ENCODE assay signal across 12 mouse cellular contexts in the genomic region with DNA sequence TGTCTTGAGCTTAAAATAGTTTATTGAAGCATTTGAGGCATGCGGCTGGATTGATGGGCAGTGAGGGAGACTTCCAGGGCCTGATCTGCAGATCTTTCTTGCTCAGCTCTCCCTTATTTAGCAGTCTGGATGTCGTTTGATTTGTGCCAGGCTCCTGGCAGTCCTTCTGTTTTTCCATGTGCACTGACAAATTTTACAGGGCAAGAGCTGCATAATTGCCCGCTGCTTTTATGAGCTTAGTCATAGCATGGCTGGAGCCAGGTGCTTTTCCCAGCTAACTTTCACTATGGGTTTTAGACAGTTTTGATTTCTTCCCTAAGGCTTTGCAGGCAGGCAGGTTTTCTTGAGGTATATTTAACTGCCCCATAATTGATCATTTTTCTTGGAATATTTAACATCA.
DNase-seq lines count a peak whose midpoint lies in the region; ATAC-seq and TF ChIP-seq lines count a peak whose summit lies in the region.
"Had no signal": no experiment of that assay in that cellular context is flagged by ENCODE, and none has a peak within 500 bp of the region (broad histone marks: within the 10 kb centered on the region; RNA-seq: fewer than 3 reads in every experiment).

No protein-coding gene starts in this region.

- no peaks in the 10 kb centered on the region for H3K9me3 ChIP-seq in forebrain, postnatal 0 days (ENCODE audit: low read length)
- no peaks in the 10 kb centered on the region for H3K9me3 ChIP-seq in forebrain, embryonic 10.5 days
- H3K9me3 ChIP-seq: lung, embryonic 15.5 days had no signal

- no peaks in the 10 kb centered on the region for H3K4me1 ChIP-seq in forebrain, postnatal 0 days (ENCODE audit: insufficient read depth)
- H3K4me1 ChIP-seq in forebrain, embryonic 10.5 days, result no peaks in the 10 kb centered on the region
- H3K4me1 ChIP-seq: lung, embryonic 15.5 days had no signal

- no peak for TF ChIP-seq CTCF in forebrain, postnatal 0 days (IDR thresholded peaks at IDR 0.05; ENCODE audit: low read depth)

- H3K4me3 ChIP-seq in forebrain, postnatal 0 days (ENCODE audit: low read depth, low read length), result no peak overlapping the region
- no peak overlapping the region for H3K4me3 ChIP-seq in forebrain, embryonic 10.5 days
- H3K4me3 ChIP-seq: heart, adult 2 months; lung, embryonic 15.5 days had no signal

- H3K27me3 ChIP-seq in forebrain, postnatal 0 days (ENCODE audit: insufficient read depth, low read length), result no peaks in the 10 kb centered on the region
- no peaks in the 10 kb centered on the region for H3K27me3 ChIP-seq in forebrain, embryonic 10.5 days (ENCODE audit: poor library complexity, severe bottlenecking)
- H3K27me3 ChIP-seq: lung, embryonic 15.5 days had no signal

- peak; percentile 42; the same call in 1 of the 2 replicates for ATAC-seq in forebrain, postnatal 0 days
- ATAC-seq: hindbrain, postnatal 0 days had no signal

- H3K27ac ChIP-seq in forebrain, postnatal 0 days (ENCODE audit: low read depth, low read length), result no peak overlapping the region
- H3K27ac ChIP-seq in forebrain, embryonic 10.5 days, result no peak overlapping the region
- H3K27ac ChIP-seq: heart, adult 2 months; hindbrain, postnatal 0 days; lung, embryonic 15.5 days had no signal

- no peaks in the 10 kb centered on the region for H3K36me3 ChIP-seq in forebrain, postnatal 0 days (ENCODE audit: insufficient read depth)
- no peaks in the 10 kb centered on the region for H3K36me3 ChIP-seq in forebrain, embryonic 10.5 days (replicated peaks)
- H3K36me3 ChIP-seq: lung, embryonic 15.5 days had no signal

- DNase-seq in forebrain, postnatal 0 days, result peak; percentile 17
- no peak for DNase-seq in forebrain, embryonic 10.5 days (ENCODE audit: extremely low spot score, low spot score)
- DNase-seq in left cerebral cortex, adult 18-20 months (ENCODE audit: low spot score in 2 of 2), result peak; percentile 14 to 31
- no peak for DNase-seq in left cerebral cortex, adult 11 months (ENCODE audit: low spot score)
- peak; percentile 3 for DNase-seq in large intestine, adult 2 months (ENCODE audit: low read depth, low spot score)
- DNase-seq in right cerebral cortex, postnatal 10 days (ENCODE audit: low spot score in 2 of 2), result peak; percentile 33 to 40
- no peak for DNase-seq in kidney, postnatal 25 days
- no peak for DNase-seq in spleen, postnatal 14 days (ENCODE audit: low spot score in 2 of 2)
- DNase-seq: cerebellum, adult 11 months had no signal

- WGBS in forebrain, postnatal 0 days, result 53% methylated on average over 3 of the region's 3 CpGs
- WGBS in forebrain, embryonic 10.5 days, result 91% methylated on average over 3 of the region's 3 CpGs
- WGBS in large intestine, adult 2 months, result 41% methylated on average over 3 of the region's 3 CpGs

- no peak overlapping the region for H3K4me2 ChIP-seq in forebrain, postnatal 0 days (ENCODE audit: low read depth)
- H3K4me2 ChIP-seq: lung, embryonic 15.5 days had no signal

- H3K9ac ChIP-seq in forebrain, postnatal 0 days, result no peak overlapping the region
- H3K9ac ChIP-seq: lung, embryonic 15.5 days had no signal

Comparison
In these comparisons a context has a peak if more than half of its experiments do, and no peak if none do; other contexts are left out.
1. DNase-seq: peak in forebrain, postnatal 0 days (single experiment), left cerebral cortex, adult 18-20 months (2 of 2), large intestine, adult 2 months (single experiment) and right cerebral cortex, postnatal 10 days (2 of 2); none in forebrain, embryonic 10.5 days (single experiment), left cerebral cortex, adult 11 months (single experiment), kidney, postnatal 25 days (0 of 2) and spleen, postnatal 14 days (0 of 2).